Mouse (Mus musculus): Measurements from ENCODE around the gene Igll1.
A peak's percentile ranks its signal among the peaks of the same experiment; 100 is the strongest.

Igll1 gene

GRCm38 (mm10) chr16:16854836-16855235 is 8.9 kb downstream of the Igll1 start:
- no peak for DNase-seq (ENCODE audit: low spot score)

- DNase-seq (ENCODE audit: low spot score) = no peak
These were observed 11.4 kb downstream of the Igll1 start for GRCm38 (mm10) chr16:16852411-16852810.

DNA sequence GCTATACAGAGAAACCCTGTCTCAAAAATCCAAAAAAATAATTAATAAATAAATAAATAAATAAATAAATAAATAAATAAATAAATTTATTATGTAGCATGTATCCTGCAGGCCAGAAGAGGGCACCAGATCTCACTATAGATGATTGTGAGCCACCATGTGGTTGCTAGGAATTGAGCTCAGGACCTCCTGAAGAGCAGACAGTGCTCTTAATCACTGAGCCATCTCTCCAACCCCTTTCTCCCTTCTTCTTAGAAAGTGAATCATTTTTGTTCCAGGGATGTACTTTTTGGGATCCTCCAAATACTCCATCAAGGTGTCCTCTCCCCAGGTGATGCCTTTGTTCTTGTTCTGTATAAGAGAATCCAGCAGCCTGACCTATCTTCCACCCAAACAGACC is 14.6 kb downstream of the Igll1 start:
- no peak for DNase-seq (ENCODE audit: low spot score)

DNA sequence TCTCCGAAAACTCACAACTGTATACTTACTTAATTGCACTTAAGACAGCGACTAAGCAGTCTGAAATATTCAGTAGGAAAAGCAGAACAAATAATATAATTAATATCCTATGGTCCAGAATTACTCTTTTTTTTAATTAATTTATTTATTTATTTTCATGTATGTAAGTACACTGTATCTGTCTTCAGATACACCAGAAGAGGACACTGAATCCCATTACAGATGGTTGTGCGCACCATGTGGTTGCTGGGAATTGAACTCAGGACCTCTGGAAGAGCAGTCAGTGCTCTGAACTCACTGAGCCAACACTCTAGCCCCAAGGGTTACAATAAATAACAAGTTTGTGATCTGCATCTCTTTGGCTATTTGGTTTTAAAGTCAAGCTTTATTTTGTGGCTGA is 34.1 kb downstream of the Igll1 start:
- DNase-seq (ENCODE audit: low spot score) = no peak

GRCm38 (mm10) chr16:16828757-16829615 is 34.8 kb downstream of the Igll1 start, which contains the start of gene Spag6l:
Gene Spag6l (minus strand): TSS chr16:16829456.
- DNase-seq (ENCODE audit: low spot score) = peak; percentile 43

GRCm38 (mm10) chr16:16826223-16826622 is 37.6 kb downstream of the Igll1 start:
- no peak for DNase-seq (ENCODE audit: low spot score)

- DNase-seq (ENCODE audit: low spot score) = no peak
These were observed 38.3 kb downstream of the Igll1 start for GRCm38 (mm10) chr16:16825476-16825875.

Measured in testis, postnatal 14 days (tissue).